Mouse (Mus musculus) kidney, embryonic 16.5 days (tissue): ENCODE data around the gene Zyg11b. TPM values are rescaled to one million over a fixed set of nuclear protein-coding genes. Genes with fewer than 3 reads are reported as not detected.
A peak's percentile ranks its signal among the peaks of the same experiment; 100 is the strongest.

ENCODE experiments used
- ATAC-seq: fragments of 200-750 bp; cut with Nextera tagmentation; 2 replicates; pipeline ENCODE4 v1.8.0; 2017; ENCODE audit warnings: moderate TSS enrichment; ENCODE audit not compliant: low FRiP score, low TSS enrichment
- H3K27ac ChIP-seq: fragments of 300-500 bp; sonication (generic); 2 replicates; pipeline ENCODE4 v1.5.1; 2014; ENCODE audit warnings: low read length
- H3K27me3 ChIP-seq: fragments of 300-500 bp; sonication (generic); 2 replicates; pipeline ENCODE4 v1.6.1; 2014; ENCODE audit warnings: low read length, control low read depth, mixed read lengths; ENCODE audit not compliant: insufficient read depth
- H3K36me3 ChIP-seq: fragments of 300-500 bp; sonication (generic); 2 replicates; pipeline ENCODE4 v1.6.1; 2014; ENCODE audit warnings: low read length, control low read depth, mixed read lengths; ENCODE audit not compliant: insufficient read depth
- H3K4me1 ChIP-seq: fragments of 300-500 bp; sonication (generic); 2 replicates; pipeline ENCODE4 v1.6.1; 2014; ENCODE audit warnings: low read length, control low read depth, mixed read lengths; ENCODE audit not compliant: insufficient read depth
- H3K4me2 ChIP-seq: fragments of 300-500 bp; sonication (generic); replicated peaks from 2 replicates; pipeline ENCODE4 v1.6.1; 2014; ENCODE audit warnings: low read depth, low read length
- H3K4me3 ChIP-seq: fragments of 300-500 bp; sonication (generic); 2 replicates; pipeline ENCODE4 v1.5.1; 2014; ENCODE audit warnings: mild to moderate bottlenecking, low read length
- H3K9ac ChIP-seq: fragments of 300-500 bp; sonication (generic); replicated peaks from 2 replicates; pipeline ENCODE4 v1.6.1; 2014; ENCODE audit warnings: low read length
- H3K9me3 ChIP-seq: fragments of 300-500 bp; sonication (generic); 2 replicates; pipeline ENCODE4 v1.6.1; 2016; ENCODE audit warnings: low read length, control low read depth
- WGBS: fragments of 180-500 bp; shearing (Covaris S2); extraction: QIAGEN DNeasy Blood & Tissue Kit; methylation state at CpG from one replicate; pipeline ENCODE4 v1.1.7; 2014; 5-methylcytosine and 5-hydroxymethylcytosine counted together
- polyA plus RNA-seq: library from polyadenylated mRNA; unstranded; fragments of >200 nt; fragmentation: Nextera tagmentation; extraction: Ambion mirVana; gene quantifications from 2 replicates; pipeline ENCODE4 v1.2.1, GENCODE M21; 2015

The Zyg11b gene
- polyA plus RNA-seq, 1 experiment from 2014 or later: 11.6 TPM

DNA sequence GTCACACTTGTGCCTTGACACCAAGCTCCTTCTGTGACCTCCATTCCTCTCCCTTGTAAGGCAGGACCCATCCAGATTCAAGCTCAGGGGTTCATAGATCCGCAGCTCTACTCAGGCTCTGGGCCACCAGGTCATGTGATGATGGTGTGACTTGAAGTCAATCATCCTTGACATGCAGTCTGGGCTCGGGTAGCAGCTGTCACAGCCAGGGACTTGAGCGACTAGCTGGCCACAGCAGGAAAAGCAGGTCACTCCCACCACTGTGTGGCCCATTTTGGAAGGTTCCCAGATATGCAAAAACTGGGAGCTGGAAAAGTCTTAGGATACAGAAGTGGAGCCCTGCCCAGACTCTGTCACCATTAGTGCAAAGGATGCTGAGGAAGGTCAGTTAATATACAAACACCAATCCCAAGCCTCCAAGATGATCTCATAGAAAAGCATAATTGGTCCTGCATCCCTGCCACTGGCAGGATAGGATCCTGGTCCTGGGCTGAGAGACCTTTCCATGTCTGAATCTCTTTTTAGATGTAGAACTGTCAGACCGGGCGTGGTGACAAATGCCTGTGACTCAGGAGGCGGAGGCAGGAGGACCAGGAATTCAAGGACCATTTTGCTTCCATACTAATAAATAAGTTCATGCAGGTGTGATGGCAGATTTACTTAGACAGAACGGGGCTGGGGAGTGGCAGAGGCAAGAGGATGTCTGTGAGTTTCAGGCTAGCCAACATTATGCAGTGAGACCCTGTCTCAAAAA, 19.9 kb upstream of the Zyg11b start:
- no peak overlapping the region for H3K27ac ChIP-seq
- H3K27me3 ChIP-seq: no peaks in the 10 kb centered on the region
- 56% methylated on average over 7 of the region's 7 CpGs for WGBS
- H3K4me2 ChIP-seq: no peak overlapping the region
- no peaks in the 10 kb centered on the region for H3K4me1 ChIP-seq
- H3K9me3 ChIP-seq: no peaks in the 10 kb centered on the region
- H3K36me3 ChIP-seq: no peaks in the 10 kb centered on the region
- no peak overlapping the region for H3K9ac ChIP-seq
- peak; percentile 49 for ATAC-seq
- H3K4me3 ChIP-seq: no peak overlapping the region

GRCm38 (mm10) chr4:108319747-108320146, 18.9 kb upstream of the Zyg11b start:
- Histone ChIP-seq H3K36me3 (no peaks in the 10 kb centered on the region), H3K9ac (no peak overlapping the region), H3K27me3 (no peaks in the 10 kb centered on the region), H3K4me3 (no peak overlapping the region), H3K9me3 (no peaks in the 10 kb centered on the region), H3K27ac (no peak overlapping the region), H3K4me1 (no peaks in the 10 kb centered on the region), H3K4me2 (no peak overlapping the region)
- no peak for ATAC-seq
- WGBS: 70% methylated on average over 6 of the region's 6 CpGs

DNA sequence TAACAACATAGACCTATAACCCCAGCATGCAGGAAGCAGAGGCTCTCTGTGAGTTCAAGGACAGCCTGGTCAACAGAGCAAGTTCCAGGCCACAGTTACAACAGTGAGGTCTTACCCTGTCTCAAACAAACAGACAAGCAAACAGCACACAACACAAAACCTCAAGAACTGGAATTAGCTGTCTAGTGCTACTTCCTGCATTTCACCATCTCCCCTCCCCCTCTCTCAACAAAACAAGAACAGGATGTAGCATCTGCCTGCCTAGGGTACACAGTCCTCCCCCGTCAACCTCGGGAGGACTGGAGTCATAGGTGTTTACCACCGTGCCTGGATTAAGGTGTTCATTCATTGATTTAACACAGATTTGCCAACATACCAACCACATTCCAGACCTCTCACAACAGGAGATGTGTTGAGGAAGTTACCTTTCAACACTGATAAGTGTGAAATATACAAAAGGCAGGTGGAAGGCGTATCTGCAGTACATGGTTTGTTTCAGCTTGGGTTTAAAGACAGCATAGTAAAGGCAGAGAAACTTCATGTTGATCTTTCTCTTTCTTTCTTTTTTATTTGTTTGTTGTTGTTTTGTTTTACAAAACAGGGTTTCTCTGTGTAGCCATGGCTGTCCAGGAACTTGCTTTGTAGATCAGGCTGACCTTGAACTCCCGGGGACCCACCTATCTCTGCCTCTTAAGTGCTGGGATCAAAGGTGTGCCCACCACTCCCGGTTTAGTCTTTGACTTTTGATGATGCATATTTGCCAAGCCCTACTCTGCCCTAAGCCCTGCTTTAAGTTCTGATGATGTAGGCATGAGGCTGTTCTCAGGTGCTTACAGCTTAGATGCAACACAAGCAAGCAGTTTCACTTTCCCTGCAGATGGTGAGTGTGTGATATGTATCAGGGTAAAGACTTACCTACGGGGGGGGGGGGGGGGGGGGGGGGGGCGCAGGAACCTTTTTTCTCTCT, 18.0 kb upstream of the Zyg11b start:
- Histone ChIP-seq H3K9ac (no peak overlapping the region), H3K27me3 (no peaks in the 10 kb centered on the region), H3K27ac (no peak overlapping the region), H3K36me3 (no peaks in the 10 kb centered on the region), H3K4me1 (no peaks in the 10 kb centered on the region), H3K9me3 (no peaks in the 10 kb centered on the region), H3K4me2 (no peak overlapping the region), H3K4me3 (no peak overlapping the region)
- WGBS: 64% methylated on average over 8 of the region's 8 CpGs
- no peak for ATAC-seq

DNA sequence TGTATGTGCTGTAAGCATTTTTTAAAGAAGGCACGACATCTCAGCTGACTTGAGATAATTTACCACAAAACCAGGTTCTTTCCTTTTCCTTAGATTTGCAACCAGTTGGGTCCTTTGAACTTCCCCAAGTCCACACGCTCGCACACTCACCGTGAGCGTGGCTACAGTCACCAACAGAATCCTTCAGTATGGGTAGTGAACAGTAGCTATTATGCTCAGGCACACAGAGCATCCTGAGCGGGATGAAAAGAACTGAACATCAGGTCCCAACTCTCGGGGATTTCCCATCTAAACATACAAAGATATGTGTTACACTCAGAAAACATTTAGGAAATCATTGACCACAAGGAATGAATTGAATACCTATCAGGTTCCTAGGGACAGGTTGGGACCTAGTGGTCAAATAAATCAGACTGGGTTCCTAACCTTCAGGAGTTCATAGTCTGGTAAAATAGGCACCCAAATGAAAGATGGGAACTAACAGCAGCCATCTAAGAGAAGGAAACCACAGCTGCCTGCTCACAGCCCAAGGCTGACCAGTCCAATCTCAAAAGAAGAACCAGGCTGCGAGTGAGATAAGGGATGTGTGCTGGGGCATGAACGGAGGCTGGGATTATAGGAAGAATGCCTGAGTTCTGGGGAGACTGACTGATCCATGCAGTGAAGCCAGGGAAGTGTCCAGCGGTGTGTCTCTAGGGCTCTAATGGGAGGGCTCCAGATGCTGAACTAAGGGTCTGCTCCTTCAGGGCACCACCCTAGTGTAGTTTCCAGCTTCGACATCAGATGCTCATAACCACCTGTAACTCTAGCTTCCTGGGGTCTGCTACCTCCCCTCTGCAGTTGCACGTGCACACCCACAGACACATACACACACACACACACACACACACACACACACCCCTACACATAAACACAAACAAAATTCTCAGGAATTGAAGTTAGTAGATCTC, 17.0 kb upstream of the Zyg11b start:
- no peak for ATAC-seq
- no peak overlapping the region for H3K9ac ChIP-seq
- WGBS: 78% methylated on average over 12 of the region's 12 CpGs
- no peaks in the 10 kb centered on the region for H3K36me3 ChIP-seq
- H3K27me3 ChIP-seq: no peaks in the 10 kb centered on the region
- no peaks in the 10 kb centered on the region for H3K4me1 ChIP-seq
- no peaks in the 10 kb centered on the region for H3K9me3 ChIP-seq
- H3K4me2 ChIP-seq: no peak overlapping the region
- H3K4me3 ChIP-seq: no peak overlapping the region
- no peak overlapping the region for H3K27ac ChIP-seq

GRCm38 (mm10) chr4:108314041-108314440, 13.1 kb upstream of the Zyg11b start:
- Histone ChIP-seq H3K36me3 (no peaks in the 10 kb centered on the region), H3K4me2 (no peak overlapping the region), H3K4me3 (no peak overlapping the region), H3K4me1 (no peaks in the 10 kb centered on the region), H3K27ac (no peak overlapping the region), H3K9ac (no peak overlapping the region), H3K9me3 (peaks cover 4% of the 10 kb centered on the region; the same call in 1 of the 2 replicates), H3K27me3 (no peaks in the 10 kb centered on the region)
- ATAC-seq: no peak
- WGBS: 36% methylated on average over 5 of the region's 5 CpGs

- Histone ChIP-seq H3K27me3 (no peaks in the 10 kb centered on the region), H3K36me3 (no peaks in the 10 kb centered on the region), H3K9me3 (peaks cover 17% of the 10 kb centered on the region; the same call in 1 of the 2 replicates), H3K4me2 (no peak overlapping the region), H3K4me3 (no peak overlapping the region), H3K4me1 (no peaks in the 10 kb centered on the region), H3K27ac (no peak overlapping the region), H3K9ac (no peak overlapping the region)
- 57% methylated on average over 6 of the region's 6 CpGs for WGBS
- ATAC-seq: no peak
These were observed 9.8 kb upstream of the Zyg11b start for GRCm38 (mm10) chr4:108310706-108311105.

DNA sequence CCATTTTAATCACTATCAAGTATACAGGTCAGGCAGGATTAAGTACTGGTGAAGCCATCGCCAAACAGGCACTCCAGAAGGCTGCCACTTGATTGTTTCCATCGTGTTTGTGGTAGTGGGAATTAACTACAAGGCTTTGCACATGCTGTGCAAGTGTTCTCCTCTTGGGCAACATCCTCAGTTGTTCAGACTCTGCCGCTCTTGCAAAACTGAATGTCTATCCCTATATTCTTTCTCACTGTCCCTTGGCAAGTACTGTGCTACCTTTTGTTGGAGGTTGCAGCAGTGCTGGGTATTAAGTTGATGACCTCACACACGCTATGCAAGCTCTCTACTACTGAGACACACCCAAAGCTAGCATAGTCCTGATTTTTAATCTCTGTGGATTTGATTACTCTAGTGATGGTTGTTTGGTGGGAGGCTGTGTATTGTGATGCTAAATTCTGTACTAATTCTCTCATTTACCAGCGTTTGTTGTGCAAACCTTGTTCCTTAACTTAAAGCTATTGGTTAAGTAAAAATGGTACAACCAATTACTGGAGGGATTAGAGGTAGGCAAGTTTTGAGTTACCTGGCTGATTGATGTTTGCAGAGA, 1.5 kb upstream of the Zyg11b start:
- no peaks in the 10 kb centered on the region for H3K36me3 ChIP-seq
- ATAC-seq: no peak
- 83% methylated on average over 5 of the region's 5 CpGs for WGBS

DNA sequence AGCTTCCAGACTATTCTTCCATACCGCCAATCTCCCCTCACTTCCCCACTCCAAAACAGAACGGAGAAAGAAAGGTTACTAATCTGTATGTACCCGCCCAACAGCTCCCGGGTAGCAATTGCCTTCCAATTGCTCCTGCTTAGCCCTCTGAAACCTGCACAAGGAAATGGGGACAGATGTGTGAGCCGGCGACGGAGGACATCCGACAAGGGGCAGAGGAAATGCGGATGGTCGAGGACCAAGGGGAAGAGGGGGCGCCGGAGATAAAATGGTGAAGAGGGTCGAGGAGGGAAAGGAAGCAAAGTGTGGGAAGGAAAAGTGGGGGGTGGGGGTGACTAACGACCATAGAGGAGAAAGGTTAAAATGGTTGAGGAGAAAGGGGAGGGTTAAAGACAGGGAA, 630 bp downstream of the Zyg11b start:
- Histone ChIP-seq H3K36me3 (no peaks in the 10 kb centered on the region), H3K4me1 (peaks cover 22% of the 10 kb centered on the region), H3K9ac (peak overlapping the region; percentile 94), H3K27ac (peak overlapping the region; percentile 93), H3K4me3 (peak overlapping the region; percentile 94), H3K9me3 (peaks cover 3% of the 10 kb centered on the region; the same call in 1 of the 2 replicates), H3K4me2 (peak overlapping the region; percentile 74), H3K27me3 (no peaks in the 10 kb centered on the region)
- peak; percentile 9; the same call in 1 of the 2 replicates for ATAC-seq
- under 1% methylated on average over 14 of the region's 14 CpGs for WGBS

More for the DNA sequence above, 1.5 kb upstream of the Zyg11b start:
- Histone ChIP-seq H3K4me3 (no peak overlapping the region), H3K9ac (no peak overlapping the region), H3K27ac (no peak overlapping the region), H3K9me3 (peaks cover 9% of the 10 kb centered on the region; the same call in 1 of the 2 replicates), H3K27me3 (no peaks in the 10 kb centered on the region), H3K4me1 (peaks cover 22% of the 10 kb centered on the region), H3K4me2 (no peak overlapping the region)

DNA sequence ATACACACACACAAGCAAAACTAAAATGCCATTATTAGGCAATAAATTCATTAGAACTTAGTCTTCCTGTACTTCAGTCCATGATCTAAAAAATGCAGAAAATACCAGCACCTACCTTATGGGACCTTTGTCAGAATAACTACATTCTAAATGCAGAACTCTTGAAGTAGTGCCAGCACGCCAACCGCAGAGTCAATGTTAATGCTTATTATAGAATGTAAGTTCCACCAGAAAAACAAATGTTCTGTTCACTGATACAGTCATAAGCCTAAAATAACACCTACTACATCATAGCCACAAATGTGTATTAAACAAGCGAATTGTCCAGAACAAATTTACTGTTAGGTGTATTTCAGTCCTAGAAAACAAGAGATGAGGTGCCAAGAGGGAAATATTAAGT, 23.9 kb downstream of the Zyg11b start:
- Histone ChIP-seq H3K4me1 (no peaks in the 10 kb centered on the region), H3K36me3 (no peaks in the 10 kb centered on the region), H3K27ac (no peak overlapping the region), H3K4me2 (no peak overlapping the region), H3K9me3 (no peaks in the 10 kb centered on the region), H3K9ac (no peak overlapping the region), H3K27me3 (no peaks in the 10 kb centered on the region), H3K4me3 (no peak overlapping the region)
- no peak for ATAC-seq
- WGBS: 90% methylated on average over 3 of the region's 3 CpGs
